ENCODE assay signal across 1 mouse cellular context in genomic region chr11:77491123-77491501, GRCm38 (mm10).
TF ChIP-seq lines count a peak whose summit lies in the region.

No protein-coding gene starts in this region.

TF ChIP-seq in CH12.LX, 34 proteins besides CTCF, POLR2A, EP300 and RAD21 (continued from another document):
- TF ChIP-seq MAFK (IDR thresholded peaks at IDR 0.05; ENCODE audit: insufficient replicate concordance, low read length) (no peak), ZMIZ1 (IDR thresholded peaks at IDR 0.05; ENCODE audit: low read depth, low read length) (no peak), TBP (conservative IDR thresholded peaks at IDR 0.05; ENCODE audit: low read depth, low read length) (0 out of 2 replicates have a peak, but pooled peaks have one; percentile 60), RCOR1 (conservative IDR thresholded peaks at IDR 0.05; ENCODE audit: low read depth, low read length) (no peak), NRF1 (IDR thresholded peaks at IDR 0.05; ENCODE audit: low read depth, low read length) (peak; percentile 30; the same call in 1 of the 2 replicates), KAT2A (IDR thresholded peaks at IDR 0.05; ENCODE audit: insufficient replicate concordance, low read length) (no peak), GABPA (IDR thresholded peaks at IDR 0.05; ENCODE audit: insufficient replicate concordance, low read depth, low read length) (no peak), IRF4 (IDR thresholded peaks at IDR 0.05; ENCODE audit: low read depth, low read length) (peak; percentile 74; the same call in 1 of the 2 replicates), SMC3 (IDR thresholded peaks at IDR 0.05; ENCODE audit: low read depth, low read length) (peak; percentile 93), SIN3A (IDR thresholded peaks at IDR 0.05; ENCODE audit: low read length) (peak; percentile 84), HCFC1 (IDR thresholded peaks at IDR 0.05; ENCODE audit: low read depth, low read length) (peak; percentile 66), E2F4 (IDR thresholded peaks at IDR 0.05; ENCODE audit: insufficient replicate concordance, low read depth, low read length) (no peak), MAX (IDR thresholded peaks at IDR 0.05; ENCODE audit: low read length) (no peak), USF2 (conservative IDR thresholded peaks at IDR 0.05; ENCODE audit: low read depth, low read length) (no peak), CHD1 (IDR thresholded peaks at IDR 0.05; ENCODE audit: low read depth, low read length) (no peak), ZKSCAN1 (IDR thresholded peaks at IDR 0.05; ENCODE audit: borderline replicate concordance, low read depth, low read length) (no peak), ZC3H11A (IDR thresholded peaks at IDR 0.05; ENCODE audit: low read depth, low read length) (peak; percentile 25; the same call in 1 of the 2 replicates), MAZ (IDR thresholded peaks at IDR 0.05; ENCODE audit: low read depth, low read length) (peak; percentile 100)
